Mouse (Mus musculus) monocyte, adult 2 months (primary cell): ENCODE data around the gene Ttc30a1.
A peak's percentile ranks its signal among the peaks of the same experiment; 100 is the strongest.
"Not testable (repeated sequence)": the region's sequence is repeated elsewhere in the genome, so short reads cannot be mapped to it uniquely, and the experiment has no call there.

Experiments
- DNase-seq, 2 experiments: peaks; one replicate each; pipeline ENCODE4 v3.0.0; 2022; ENCODE audit warnings: low spot score in 2 of 2, low read depth in 1 of 2

Gene Ttc30a1

DNA sequence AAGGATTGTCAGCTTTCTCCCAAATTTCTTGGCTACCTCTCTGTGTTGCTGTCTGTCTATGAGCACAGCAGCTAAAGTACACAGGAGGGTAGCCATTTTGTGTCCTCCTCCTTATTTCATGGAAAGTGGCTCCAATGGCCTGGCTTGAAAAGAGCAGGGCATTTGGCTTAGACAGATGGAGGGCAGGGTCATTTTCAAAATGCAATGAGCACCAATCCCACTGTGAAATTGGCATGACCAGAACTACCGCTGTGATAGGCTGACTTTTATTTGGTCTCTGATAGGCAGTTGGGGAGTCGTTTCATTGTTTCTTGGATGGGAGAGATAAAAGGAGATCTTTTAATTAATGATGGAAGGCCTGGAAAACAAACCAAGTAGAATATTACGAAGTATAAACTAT lies 2.1 kb upstream of the Ttc30a1 start:
- DNase-seq = no peak

DNA sequence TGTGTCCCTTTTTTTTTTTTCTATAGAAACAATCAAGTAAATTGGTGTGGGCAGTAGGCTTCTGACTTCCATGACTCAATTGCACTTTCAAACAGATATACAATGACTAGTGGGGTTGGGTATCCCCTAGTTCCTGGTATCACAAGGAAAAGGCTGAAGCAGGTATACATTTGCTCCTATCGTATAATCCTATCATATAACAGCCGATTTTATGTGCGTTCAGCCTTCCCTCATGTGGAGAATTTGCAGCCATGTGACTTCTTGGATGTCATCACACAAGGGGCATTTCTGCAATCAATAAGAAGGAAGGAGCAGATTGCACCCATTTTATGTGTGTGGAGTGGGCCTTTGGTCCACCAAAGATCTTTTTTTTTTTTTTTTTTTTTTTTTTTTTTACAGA lies 1.3 kb upstream of the Ttc30a1 start:
- DNase-seq = no peak

DNA sequence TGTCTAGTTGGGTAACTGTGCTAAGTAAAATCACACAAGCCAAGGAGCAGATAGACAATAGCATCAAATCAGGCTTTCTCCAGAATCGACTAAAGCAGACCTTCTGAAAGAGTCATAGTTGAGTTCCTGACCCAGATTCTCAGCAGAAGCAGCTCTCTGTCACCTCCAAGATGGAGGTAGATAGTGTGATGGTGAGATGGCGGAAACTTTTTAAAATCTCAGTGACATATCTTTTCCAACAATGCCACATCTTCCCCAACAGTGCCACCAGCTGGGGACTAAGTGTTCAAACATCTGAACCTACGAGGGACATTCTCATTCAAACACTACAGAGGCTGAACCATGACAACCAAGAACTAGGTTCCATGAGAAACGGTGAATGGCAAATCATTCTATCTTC lies 859 bp upstream of the Ttc30a1 start:
- no peak for DNase-seq

DNA sequence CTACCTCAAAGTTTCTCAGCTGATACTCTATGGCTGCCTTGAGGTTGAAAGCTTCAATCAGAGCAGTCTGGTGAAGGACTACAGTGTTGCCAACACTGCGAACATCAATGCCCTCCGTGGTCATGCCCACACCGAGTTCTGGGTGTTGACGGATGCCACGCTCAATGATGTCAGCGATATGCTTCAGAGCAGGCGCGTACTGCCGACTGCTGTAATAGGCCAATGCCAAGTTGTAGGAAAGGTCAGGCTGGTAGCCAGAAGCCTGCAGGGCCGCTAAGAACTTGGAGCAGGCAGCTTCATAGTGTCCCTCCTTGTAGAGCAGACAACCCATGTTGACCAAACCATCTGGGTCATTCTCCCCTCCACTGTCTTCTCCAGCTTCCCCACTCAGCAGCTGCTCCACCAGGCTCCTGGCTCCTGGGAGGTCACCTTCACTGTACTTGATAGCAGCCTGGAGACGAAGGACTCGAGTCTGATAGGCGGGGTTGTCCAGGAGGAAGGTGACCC lies 781 bp downstream of the Ttc30a1 start:
- DNase-seq = not testable (repeated sequence)

DNA sequence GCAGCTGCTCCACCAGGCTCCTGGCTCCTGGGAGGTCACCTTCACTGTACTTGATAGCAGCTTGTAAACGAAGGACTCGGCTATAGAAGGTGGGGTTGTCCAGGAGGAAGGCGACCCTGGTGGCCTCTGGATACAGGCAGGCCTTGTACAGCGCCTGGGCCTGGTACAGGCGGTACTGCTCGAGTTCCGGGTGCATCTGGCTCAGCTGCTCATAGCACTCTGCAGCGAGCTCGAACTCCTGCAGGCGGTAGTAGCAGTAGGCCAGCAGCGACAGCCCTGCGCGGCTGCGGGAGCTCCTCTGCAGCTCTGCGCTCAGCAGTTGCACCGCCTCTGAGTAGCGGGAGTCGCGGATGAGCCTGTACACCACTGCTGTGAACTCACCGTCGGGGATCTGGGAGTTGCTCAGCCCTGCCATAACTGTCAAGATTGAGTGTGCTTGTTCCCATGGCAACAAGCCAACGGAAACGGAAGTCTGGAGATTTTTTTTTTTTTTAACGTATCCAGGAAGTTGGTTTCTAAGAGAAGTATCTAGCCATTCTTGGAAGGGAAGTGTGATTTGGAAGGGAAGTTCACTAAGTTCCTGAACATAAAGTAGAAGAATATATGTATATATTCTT lies 3.9 kb downstream of the Ttc30a1 start, which contains the start of gene Ttc30a2:
Gene Ttc30a2, minus strand, starts transcription at position 419 of the 617 bp plus-strand sequence.
- peak in 1 of 2 experiments; percentile 6 for DNase-seq

DNA sequence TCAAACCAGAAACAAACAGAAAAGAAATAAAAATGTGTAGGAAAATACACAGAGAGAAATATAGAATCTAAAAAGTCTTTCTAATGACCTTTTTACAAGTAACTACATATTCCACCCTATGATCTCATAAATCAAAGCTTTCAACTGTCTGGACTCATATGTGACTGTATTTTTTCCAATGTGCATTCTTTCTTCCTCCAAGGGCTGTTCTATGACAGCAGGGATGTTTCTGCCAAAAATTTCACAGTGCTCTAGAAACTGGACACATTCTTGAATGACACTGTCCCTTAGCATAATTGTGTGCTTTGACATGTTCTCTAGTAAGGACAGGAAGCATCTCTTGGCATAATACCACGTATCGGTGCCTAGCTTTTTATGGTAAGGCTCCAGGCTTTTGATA lies 5.7 kb downstream of the Ttc30a1 start:
- DNase-seq = not testable (repeated sequence)

DNA sequence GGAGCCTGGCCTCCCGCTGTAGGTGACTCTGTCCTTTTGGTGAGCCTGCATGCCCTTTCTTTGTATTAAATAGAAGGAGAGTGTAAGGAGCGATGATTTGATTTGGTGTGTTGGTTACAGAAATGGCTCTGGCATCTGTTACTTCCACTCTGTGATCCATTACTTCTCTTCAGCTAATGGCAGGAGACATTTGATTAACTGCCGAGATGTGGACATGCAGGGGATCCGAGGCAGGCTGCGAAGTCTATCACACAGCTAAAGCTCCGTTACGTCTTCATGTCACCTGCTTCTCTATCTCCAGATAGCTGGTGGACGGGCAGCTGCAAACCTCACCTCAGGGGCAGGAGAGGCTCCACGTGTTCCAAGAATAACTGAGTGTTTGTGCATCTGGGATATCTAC lies 7.6 kb downstream of the Ttc30a1 start:
- no peak for DNase-seq

DNA sequence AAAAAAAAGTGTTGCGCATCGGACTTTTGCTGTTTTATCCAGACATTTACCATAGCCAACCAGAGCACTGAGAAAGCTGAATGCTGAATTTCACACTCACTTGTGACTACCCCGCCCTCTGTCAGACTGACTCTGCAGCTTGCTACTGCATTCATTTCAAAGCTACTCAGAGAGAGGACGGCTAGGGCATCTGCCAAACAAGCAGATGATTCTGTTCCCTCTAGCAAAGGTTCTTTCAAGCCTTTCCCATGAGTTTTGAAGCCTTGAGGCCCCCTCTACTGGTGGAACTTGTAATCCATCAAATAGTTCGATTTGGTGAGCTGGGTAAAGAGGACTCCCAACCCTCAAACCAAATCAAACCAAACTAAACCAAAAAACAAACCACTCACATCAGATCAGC lies 16.8 kb downstream of the Ttc30a1 start:
- no peak for DNase-seq

DNA sequence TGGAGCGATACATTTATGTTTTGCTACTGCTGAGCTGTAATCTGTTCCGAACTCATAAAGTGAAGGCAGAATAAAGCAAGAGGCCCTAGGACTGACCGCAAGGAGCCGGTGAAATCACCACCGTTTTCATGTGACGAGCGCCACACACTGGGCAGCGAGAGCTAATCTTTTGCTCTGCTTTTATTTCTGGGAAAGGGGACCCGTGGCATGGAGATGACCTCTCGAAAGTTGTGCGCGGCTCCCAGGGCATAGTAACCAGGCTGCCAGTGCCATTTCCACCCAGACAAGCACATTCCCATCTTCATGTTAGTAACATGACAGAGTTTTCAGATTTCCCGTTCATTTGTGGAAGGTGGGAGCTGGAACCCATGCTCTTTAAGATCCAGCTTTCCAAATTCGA lies 17.3 kb downstream of the Ttc30a1 start:
- peak; percentile 12 to 30 for DNase-seq

DNA sequence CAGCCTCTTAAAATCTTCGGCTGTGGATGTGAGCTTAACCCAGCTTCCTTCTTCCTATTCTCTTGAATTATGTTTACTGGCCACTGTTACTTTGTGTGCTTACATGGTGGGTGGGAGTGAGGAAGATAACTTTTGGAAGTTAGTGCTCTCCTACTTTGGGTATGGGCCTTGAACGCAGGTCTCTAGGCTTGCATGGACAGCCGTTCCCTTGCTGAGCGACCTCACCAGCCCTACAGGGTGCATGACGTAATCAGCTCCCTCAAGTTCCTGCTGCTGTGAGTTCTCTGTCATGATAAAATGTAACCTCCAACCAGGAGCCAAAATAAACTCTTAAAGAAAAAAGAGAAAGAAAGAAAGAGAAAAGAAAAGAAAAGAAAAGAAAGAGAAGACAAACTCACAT lies 17.7 kb downstream of the Ttc30a1 start:
- no peak for DNase-seq

DNA sequence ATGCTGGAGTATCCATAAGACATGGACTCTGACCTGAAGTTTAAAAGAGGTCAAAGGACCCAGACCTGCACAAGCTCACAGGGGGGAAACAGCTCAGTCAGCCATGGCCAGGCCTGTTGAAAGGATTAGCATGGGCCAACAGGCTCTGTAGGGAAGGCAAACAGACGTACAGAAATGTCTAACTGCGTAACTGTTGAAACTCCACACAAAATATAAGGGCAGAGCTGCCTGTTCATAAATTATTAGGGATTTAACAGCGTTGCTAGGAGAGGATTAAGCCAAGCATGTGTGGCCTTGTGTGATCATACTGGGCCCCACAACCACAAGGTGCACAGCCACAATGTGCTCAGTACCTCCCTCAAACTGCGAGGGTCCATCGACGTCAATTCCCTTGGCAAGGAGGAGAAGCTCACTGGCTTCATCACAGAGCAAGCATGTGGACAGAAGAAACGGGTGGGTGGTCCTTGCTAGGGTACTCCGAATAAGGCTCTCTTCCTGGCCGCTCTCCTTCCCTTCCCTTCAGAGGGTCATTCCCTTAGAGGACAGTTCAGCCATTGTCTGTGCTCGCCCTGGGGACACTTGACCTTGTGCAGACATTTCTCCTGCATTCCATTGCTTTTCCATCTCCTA lies 18.4 kb downstream of the Ttc30a1 start:
- DNase-seq = no peak

DNA sequence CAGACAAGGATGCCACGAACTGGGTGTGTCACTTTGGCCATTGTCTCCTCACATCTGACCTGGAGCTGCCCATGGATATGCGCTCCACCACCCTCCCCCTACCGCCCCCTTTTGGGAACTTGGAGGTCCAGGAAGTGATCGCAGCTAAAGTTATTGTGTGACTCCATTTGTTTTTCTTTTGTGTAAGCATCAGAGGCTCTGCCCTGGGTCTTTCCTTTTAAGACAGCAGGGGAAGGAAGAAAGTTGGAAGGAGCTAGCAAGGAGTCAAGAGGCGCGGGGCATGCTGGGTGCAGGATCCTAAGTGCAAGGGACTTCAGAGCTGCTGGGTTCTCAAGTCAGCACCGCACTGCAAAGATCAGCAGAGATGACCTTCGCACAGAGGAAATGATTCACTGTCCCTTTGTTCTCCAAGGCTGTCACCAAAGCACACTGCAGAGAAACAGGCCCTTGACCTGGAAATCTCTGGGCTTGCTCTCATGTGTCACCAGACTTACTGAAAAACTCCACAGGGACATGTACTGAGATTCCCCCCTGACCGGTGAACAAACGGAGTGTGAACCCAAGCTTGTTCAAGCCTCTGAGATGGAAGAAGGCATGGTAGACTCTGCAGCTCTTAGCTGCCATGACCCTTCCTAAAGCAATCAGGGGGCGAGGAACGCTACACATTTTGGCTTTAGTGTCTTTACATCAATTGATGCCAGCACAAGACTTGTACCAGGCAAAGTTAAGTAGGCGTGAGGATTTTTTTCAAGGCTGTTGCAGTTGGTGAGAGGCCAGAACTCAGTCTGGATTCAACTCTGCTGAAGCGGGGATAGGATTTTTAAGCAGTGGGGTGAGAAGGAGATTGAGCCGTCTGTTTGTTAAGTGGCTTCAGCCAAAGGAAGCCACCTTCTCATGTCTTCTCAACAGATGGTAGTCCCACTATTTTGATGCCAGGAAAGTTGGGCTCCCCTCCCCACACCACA lies 21.1 kb downstream of the Ttc30a1 start:
- DNase-seq = no peak

DNA sequence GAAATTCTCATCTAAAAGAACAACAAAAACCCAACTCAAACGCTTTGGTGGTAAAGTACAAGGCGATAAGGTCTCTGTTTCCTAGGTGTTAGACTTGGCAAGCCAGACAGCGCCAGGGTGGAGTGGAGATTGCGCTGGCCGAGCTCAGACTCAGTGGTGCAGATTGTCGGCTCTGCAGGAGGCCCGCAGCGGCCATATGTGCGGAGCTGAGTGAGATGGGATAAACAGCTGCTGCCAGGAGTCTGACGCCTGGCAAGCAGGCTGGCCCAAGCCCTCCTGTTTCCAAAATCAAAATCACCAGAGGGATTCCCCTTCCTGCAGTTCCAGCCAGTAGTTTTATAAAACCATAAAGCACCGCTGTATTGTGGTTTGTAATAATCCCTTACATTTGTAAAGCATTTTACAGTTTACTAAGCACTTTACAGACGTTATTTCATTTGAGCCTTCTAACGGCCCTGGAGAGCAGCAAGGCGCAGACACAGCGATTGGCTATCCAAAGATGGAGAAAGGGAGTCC lies 21.9 kb downstream of the Ttc30a1 start:
- DNase-seq = no peak

DNA sequence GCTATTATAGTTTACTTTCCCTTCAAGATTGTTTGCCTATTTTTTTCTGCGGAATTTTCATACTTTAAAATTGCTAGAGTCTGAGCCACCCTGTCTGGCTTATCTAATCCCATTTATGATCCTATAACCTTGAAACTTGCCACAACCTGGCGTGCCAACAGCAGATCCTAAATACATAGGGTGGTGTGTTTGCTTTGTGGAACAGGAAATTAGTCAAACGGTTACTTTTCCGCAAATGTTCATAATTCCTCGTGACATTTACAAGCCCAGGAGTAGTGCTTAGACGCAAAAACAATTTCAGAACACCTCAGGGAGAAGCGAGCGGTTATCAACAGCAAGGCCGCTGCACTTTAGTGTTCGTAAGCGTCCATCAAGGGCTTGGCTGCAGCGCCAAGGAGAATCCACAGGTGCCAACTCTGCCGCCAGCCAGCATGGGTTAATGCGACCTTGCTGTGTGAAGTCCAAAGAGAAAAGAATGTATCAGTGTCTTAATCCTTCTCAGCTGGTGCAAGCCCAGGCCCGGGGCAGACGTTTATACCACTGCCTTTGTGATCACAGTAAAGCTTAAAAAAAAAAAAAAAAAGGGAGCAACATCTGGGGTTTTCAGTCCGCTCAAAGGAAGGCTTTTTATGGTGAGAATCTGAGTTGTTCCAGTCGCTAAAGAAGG lies 22.5 kb downstream of the Ttc30a1 start:
- DNase-seq = no peak

DNA sequence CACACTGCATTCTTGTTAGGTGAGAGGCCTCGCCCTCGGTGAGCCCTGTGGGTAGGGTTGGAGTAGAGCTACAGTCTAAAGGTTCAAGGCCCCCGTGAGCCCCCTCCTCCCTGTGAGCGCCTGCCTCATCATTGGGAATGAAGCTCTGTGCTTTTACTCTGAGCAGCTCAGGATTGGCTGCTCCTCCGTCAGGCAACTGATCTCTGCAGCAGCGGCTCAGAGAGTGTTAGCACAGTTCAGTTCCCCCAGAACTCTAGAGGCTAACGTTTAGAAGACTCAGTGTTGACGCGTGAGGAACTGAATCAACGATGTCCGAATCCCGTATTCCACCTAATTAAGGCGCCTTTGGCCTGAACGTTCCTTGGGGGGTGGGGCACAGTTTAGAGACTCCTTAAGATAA lies 26.1 kb downstream of the Ttc30a1 start:
- DNase-seq = no peak

DNA sequence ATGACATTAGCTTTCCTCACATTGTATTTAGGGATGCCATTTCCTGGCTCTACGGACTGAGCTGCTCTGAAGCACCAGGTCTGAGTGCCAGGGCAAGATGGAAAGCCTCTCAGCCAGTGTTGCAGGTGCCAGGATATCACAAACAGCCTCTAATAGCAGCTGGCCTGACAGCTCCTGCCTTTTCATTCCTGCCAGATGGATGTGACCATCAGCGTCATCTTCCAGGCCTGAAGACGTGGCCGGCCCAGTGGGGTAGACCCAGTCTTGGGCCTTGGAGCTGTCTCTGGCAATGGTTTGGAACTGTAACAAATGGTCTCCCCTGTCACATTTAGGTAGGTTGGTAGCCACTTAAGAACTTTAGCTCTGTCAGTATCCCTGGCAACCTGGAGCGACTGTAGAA lies 28.4 kb downstream of the Ttc30a1 start:
- DNase-seq = no peak

DNA sequence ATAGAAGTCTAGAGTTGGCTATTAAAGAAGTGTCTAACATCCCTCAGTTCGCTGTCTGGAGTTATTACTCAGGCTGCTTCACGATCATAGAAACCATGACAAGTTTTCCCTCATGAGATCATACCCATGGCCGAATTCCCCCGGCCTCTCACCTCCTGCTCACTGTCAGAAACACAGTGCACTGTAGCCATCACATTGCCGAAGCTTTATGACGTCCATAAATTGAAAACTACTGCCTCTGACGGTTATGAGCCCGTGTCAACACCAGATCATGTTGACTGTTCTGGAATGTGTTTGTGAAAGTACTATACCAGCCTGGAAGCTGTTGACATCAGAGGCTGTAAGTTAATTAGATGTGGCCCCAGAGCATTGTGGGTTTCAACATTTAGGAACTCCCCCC lies 31.1 kb downstream of the Ttc30a1 start:
- DNase-seq = no peak

DNA sequence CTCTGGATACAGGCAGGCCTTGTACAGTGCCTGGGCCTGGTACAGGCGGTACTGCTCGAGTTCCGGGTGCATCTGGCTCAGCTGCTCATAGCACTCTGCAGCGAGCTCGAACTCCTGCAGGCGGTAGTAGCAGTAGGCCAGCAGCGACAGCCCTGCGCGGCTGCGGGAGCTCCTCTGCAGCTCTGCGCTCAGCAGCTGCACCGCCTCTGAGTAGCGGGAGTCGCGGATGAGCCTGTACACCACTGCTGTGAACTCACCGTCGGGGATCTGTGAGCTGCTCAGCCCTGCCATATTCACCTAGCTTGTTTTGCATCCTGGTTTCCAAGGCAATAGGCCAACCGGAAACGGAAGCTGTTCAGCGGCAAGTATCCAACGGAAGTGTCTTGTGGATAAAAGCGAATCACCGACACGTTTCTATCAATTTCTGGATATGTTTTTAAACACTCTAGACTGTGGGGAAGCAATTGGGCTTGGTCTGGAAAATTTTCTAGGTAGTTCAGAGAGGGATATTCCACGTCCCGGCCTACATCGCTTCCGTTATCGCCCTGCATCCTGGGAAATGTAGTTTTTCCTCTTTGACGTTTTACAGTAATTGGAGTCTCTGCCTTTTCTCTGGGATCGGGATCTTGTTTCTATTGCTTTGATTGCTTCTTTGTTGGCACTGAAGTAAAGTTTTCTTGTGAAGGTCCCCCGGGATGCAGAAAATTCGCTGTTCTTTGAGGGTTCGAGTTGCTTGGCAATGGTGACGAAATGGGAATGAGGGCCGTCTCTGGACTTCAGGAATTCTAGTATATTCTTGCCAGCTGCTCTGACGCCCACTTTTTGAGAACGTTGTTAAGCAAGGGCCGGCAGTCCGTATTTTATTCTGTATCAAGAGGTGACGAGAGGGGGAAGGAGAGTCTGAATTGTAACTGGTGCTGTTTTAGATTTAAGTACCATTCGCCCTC lies 43.4 kb downstream of the Ttc30a1 start, which contains the start of gene Ttc30b:
Gene Ttc30b, minus strand, starts transcription at position 469 of the 947 bp plus-strand sequence.
- peak; percentile 20 to 64 for DNase-seq

DNA sequence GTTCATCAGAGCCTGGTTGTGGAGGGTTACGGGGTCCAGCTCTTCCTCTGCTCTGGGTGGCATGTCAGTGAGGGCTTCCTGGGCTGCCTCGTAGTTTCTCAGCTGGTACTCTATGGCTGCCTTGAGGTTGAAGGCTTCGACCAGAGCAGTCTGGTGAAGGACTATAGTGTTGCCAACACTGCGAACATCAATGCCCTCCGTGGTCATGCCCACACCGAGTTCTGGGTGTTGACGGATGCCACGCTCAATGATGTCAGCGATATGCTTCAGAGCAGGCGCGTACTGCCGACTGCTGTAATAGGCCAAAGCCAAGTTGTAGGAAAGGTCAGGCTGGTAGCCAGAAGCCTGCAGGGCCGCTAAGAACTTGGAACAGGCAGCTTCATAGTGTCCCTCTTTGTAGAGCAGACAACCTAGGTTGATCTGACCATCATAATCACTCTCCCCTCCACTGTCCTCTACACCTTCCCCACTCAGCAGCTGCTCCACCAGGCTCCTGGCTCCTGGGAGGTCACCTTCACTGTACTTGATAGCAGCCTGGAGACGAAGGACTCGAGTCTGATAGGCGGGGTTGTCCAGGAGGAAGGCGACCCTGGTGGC lies 44.1 kb downstream of the Ttc30a1 start:
- not testable (repeated sequence) for DNase-seq
